Mouse (Mus musculus) ES-Bruce4 (cell line): Measurements from ENCODE around the gene Fam118a.

Experiments
- CTCF ChIP-seq: IDR thresholded peaks from one replicate; pipeline ENCODE4 v1.8.1; 2011; ENCODE audit warnings: low read depth, low read length
- EP300 ChIP-seq: IDR thresholded peaks from 2 replicates; pipeline ENCODE4 v1.6.1; 2011; ENCODE audit warnings: low read depth, low read length; ENCODE audit not compliant: insufficient read depth
- POLR2A ChIP-seq: IDR thresholded peaks from one replicate; pipeline ENCODE4 v1.8.1; 2011; ENCODE audit warnings: low read length; ENCODE audit not compliant: insufficient read depth

DNA sequence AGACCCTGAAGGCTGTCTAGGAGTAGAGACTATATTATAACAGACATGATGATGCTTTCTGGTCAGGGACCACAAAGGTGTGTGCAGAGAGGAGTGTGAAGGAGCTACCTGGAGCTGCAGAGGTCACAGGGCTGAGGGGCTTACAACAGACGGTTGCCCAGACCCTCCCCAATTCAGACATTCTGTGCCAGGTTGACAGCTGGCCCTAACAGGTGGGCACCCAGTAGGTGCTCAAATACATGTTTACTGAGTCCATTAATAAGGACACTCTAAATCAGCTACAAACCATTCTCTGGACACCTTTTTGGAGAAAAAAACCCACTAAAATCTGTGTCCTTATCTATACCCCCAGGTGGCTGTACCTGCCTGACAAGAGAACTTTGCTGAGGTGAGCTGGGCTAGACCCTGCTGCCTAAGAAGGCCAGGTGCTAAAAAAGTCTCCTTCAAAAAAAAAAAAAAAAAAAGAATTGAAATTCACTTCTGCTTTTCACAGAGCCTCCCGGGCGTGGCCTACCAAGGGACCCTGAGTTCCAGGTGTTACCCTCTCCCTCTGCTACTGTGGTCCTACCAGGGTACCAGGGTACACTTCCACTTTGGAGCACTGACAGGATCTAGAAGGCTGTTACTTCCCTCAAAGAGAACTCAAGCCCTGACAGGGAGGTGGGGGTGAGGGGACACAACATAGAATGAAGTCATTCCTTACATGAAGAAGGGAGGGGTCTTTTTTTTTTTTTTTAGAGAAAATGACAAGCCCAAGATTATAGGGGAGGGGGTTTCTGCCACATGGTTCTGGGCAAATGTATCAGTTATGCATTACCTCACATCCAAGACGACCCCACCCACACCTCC is 42.4 kb upstream of the Fam118a start:
- TF ChIP-seq CTCF (no peak), POLR2A (no peak), EP300 (no peak)
